Mouse (Mus musculus) MEL (cell line): Measurements from ENCODE around the gene Syce2. TPM values are rescaled to one million over a fixed set of nuclear protein-coding genes. Genes with fewer than 3 reads are reported as not detected.
A peak's percentile ranks its signal among the peaks of the same experiment; 100 is the strongest.

Experiments used
- DNase-seq: peaks from one replicate; pipeline ENCODE4 v3.0.0; 2011; ENCODE audit warnings: low read depth, low spot score
- H3K27ac ChIP-seq: 2 replicates; pipeline ENCODE4 v1.5.1; 2012; ENCODE audit warnings: low read depth, mild to moderate bottlenecking, control low read depth, low read length, moderate library complexity; ENCODE audit not compliant: control insufficient read depth
- H3K27me3 ChIP-seq, 2 experiments: fragments of 150-350 bp in 1 of 2; sonication (generic) in 1 of 2; 2 replicates each; pipeline ENCODE4 v1.6.1; 2012; ENCODE audit warnings: low read length in 2 of 2, mild to moderate bottlenecking in 2 of 2, improper control_type of control experiment in 1 of 2, moderate library complexity in 1 of 2; ENCODE audit not compliant: insufficient read depth in 2 of 2, control insufficient read depth in 1 of 2
- H3K36me3 ChIP-seq, 2 experiments: 2 replicates each; pipeline ENCODE4 v1.6.1; 2012 to 2014; ENCODE audit warnings: low read length in 2 of 2, improper control_type of control experiment in 1 of 2, inconsistent platforms in 1 of 2, mild to moderate bottlenecking in 1 of 2; ENCODE audit not compliant: insufficient read depth in 2 of 2, control insufficient read depth in 1 of 2
- H3K4me1 ChIP-seq, 2 experiments: fragments of 150-350 bp in 1 of 2; sonication (generic) in 1 of 2; 2 replicates each; pipeline ENCODE4 v1.6.1; 2012; ENCODE audit warnings: low read length in 2 of 2, improper control_type of control experiment in 1 of 2, mild to moderate bottlenecking in 1 of 2; ENCODE audit not compliant: insufficient read depth in 2 of 2, control insufficient read depth in 1 of 2
- H3K4me3 ChIP-seq, 2 experiments: fragments of 150-350 bp in 1 of 2; sonication (generic) in 1 of 2; 2 replicates each; pipeline ENCODE4 v1.5.1; 2012; ENCODE audit warnings: low read depth in 2 of 2, low read length in 2 of 2, mild to moderate bottlenecking in 2 of 2, moderate library complexity in 2 of 2, control low read depth in 1 of 2, improper control_type of control experiment in 1 of 2; ENCODE audit not compliant: control insufficient read depth in 1 of 2, insufficient read depth in 1 of 2
- H3K79me2 ChIP-seq: 2 replicates; pipeline ENCODE4 v1.6.1; 2012; ENCODE audit warnings: mild to moderate bottlenecking, low read length, moderate library complexity; ENCODE audit not compliant: control insufficient read depth, poor library complexity, insufficient read depth
- H3K9ac ChIP-seq: 2 replicates; pipeline ENCODE4 v1.6.1; 2012; ENCODE audit warnings: low read depth, mild to moderate bottlenecking, control low read depth, low read length, moderate library complexity; ENCODE audit not compliant: control insufficient read depth, poor library complexity, severe bottlenecking
- H3K9me3 ChIP-seq: fragments of 150-350 bp; sonication (generic); replicated peaks from 2 replicates; pipeline ENCODE4 v1.6.1; 2012; ENCODE audit warnings: mild to moderate bottlenecking, low read length, improper control_type of control experiment, moderate library complexity; ENCODE audit not compliant: insufficient read depth
- BHLHE40 ChIP-seq: IDR thresholded peaks from 2 replicates; pipeline ENCODE4 v1.6.1; 2012; ENCODE audit warnings: low read depth, mild to moderate bottlenecking, inconsistent platforms, low read length, improper control_type of control experiment, borderline replicate concordance
- CHD1 ChIP-seq: IDR thresholded peaks from 2 replicates; pipeline ENCODE4 v1.6.1; 2012; ENCODE audit warnings: low read depth, mild to moderate bottlenecking, inconsistent platforms, low read length, improper control_type of control experiment
- CTCF ChIP-seq, 3 experiments: IDR thresholded peaks in 2 of 3; conservative IDR thresholded peaks in 1 of 3; 2 replicates each; pipeline ENCODE4 v1.5.1; 2011 to 2012; ENCODE audit warnings: low read length in 3 of 3, low read depth in 2 of 3, mild to moderate bottlenecking in 2 of 3, improper control_type of control experiment in 1 of 3, inconsistent platforms in 1 of 3, mixed read lengths in 1 of 3, moderate library complexity in 1 of 3; ENCODE audit not compliant: control insufficient read depth in 1 of 3, insufficient read depth in 1 of 3, poor library complexity in 1 of 3, severe bottlenecking in 1 of 3
- E2F4 ChIP-seq: IDR thresholded peaks from 2 replicates; pipeline ENCODE4 v1.6.1; 2011; ENCODE audit warnings: low read depth, low read length, improper control_type of control experiment, borderline replicate concordance
- ELF1 ChIP-seq: IDR thresholded peaks from 2 replicates; pipeline ENCODE4 v1.6.1; 2014; ENCODE audit warnings: low read depth, mild to moderate bottlenecking, inconsistent platforms, low read length, improper control_type of control experiment, moderate library complexity
- ETS1 ChIP-seq: IDR thresholded peaks from 2 replicates; pipeline ENCODE4 v1.6.1; 2012; ENCODE audit warnings: low read depth, mild to moderate bottlenecking, inconsistent platforms, low read length, improper control_type of control experiment, moderate library complexity
- GABPA ChIP-seq: IDR thresholded peaks from 2 replicates; pipeline ENCODE4 v1.6.1; 2012; ENCODE audit warnings: low read depth, mild to moderate bottlenecking, inconsistent platforms, low read length, improper control_type of control experiment, moderate library complexity
- GATA1 ChIP-seq: IDR thresholded peaks from 2 replicates; pipeline ENCODE4 v1.6.1; 2011; ENCODE audit warnings: low read depth, low read length, improper control_type of control experiment
- JUND ChIP-seq: IDR thresholded peaks from 2 replicates; pipeline ENCODE4 v1.6.1; 2011; ENCODE audit warnings: low read depth, mild to moderate bottlenecking, improper control_type of control experiment, low read length
- MAFK ChIP-seq: IDR thresholded peaks from 2 replicates; pipeline ENCODE4 v1.6.1; 2011; ENCODE audit warnings: low read depth, mild to moderate bottlenecking, low read length, improper control_type of control experiment, borderline replicate concordance
- MAX ChIP-seq: IDR thresholded peaks from 2 replicates; pipeline ENCODE4 v1.6.1; 2011; ENCODE audit warnings: low read length, improper control_type of control experiment
- MAZ ChIP-seq: IDR thresholded peaks from 2 replicates; pipeline ENCODE4 v1.6.1; 2012; ENCODE audit warnings: low read depth, mild to moderate bottlenecking, inconsistent platforms, low read length, improper control_type of control experiment
- MXI1 ChIP-seq: IDR thresholded peaks from 2 replicates; pipeline ENCODE4 v1.6.1; 2011; ENCODE audit warnings: mild to moderate bottlenecking, low read depth, low read length, improper control_type of control experiment
- MYB ChIP-seq: IDR thresholded peaks from 2 replicates; pipeline ENCODE4 v1.6.1; 2011; ENCODE audit warnings: mild to moderate bottlenecking, low read depth, low read length, improper control_type of control experiment
- NRF1 ChIP-seq: IDR thresholded peaks from 2 replicates; pipeline ENCODE4 v1.6.1; 2014; ENCODE audit warnings: low read depth, mild to moderate bottlenecking, inconsistent platforms, low read length, improper control_type of control experiment, moderate library complexity; ENCODE audit not compliant: poor library complexity, insufficient read depth, severe bottlenecking
- POLR2A ChIP-seq, 2 experiments: IDR thresholded peaks; 2 replicates each; pipeline ENCODE4 v1.6.1; 2011 to 2012; ENCODE audit warnings: low read length in 2 of 2, mild to moderate bottlenecking in 2 of 2, control low read depth in 1 of 2, improper control_type of control experiment in 1 of 2, low read depth in 1 of 2, moderate library complexity in 1 of 2; ENCODE audit not compliant: control insufficient read depth in 1 of 2, insufficient read depth in 1 of 2, poor library complexity in 1 of 2
- POLR2AphosphoS2 ChIP-seq: IDR thresholded peaks from 2 replicates; pipeline ENCODE4 v1.6.1; 2011; ENCODE audit warnings: low read length, improper control_type of control experiment
- POLR2AphosphoS5 ChIP-seq: IDR thresholded peaks from 2 replicates; pipeline ENCODE4 v1.6.1; 2012; ENCODE audit warnings: low read depth, borderline replicate concordance, mild to moderate bottlenecking, inconsistent platforms, low read length, moderate library complexity, mixed read lengths
- RAD21 ChIP-seq: IDR thresholded peaks from 2 replicates; pipeline ENCODE4 v1.6.1; 2011; ENCODE audit warnings: mild to moderate bottlenecking, low read depth, low read length, improper control_type of control experiment
- SIN3A ChIP-seq: IDR thresholded peaks from 2 replicates; pipeline ENCODE4 v1.6.1; 2012; ENCODE audit warnings: low read length, improper control_type of control experiment, inconsistent platforms
- SMC3 ChIP-seq: IDR thresholded peaks from 2 replicates; pipeline ENCODE4 v1.6.1; 2011; ENCODE audit warnings: low read depth, low read length, improper control_type of control experiment
- TBP ChIP-seq: IDR thresholded peaks from 2 replicates; pipeline ENCODE4 v1.8.0; 2011; ENCODE audit warnings: low read depth, low read length, improper control_type of control experiment
- ZC3H11A ChIP-seq: IDR thresholded peaks from 2 replicates; pipeline ENCODE4 v1.6.1; 2012; ENCODE audit warnings: low read depth, mild to moderate bottlenecking, inconsistent platforms, low read length, improper control_type of control experiment
- ZKSCAN1 ChIP-seq: IDR thresholded peaks from 2 replicates; pipeline ENCODE4 v1.6.1; 2012; ENCODE audit warnings: low read depth, mild to moderate bottlenecking, inconsistent platforms, low read length, improper control_type of control experiment, moderate library complexity
- polyA plus RNA-seq, 2 experiments: library from polyadenylated mRNA; stranded (reverse) in 1 of 2; unstranded in 1 of 2; fragments of >175 nt in 1 of 2; fragments of >200 nt in 1 of 2; gene quantifications; 2 replicates each; pipeline versions ENCODE4 v1.2.1 to v1.2.4; 2012; ENCODE audit warnings: low replicate concordance in 2 of 2, low read depth in 1 of 2; ENCODE audit not compliant: insufficient read length in 2 of 2, insufficient read depth in 1 of 2, missing spikeins in 1 of 2
- total RNA-seq: library from RNA; depleted of rRNA; stranded (reverse); fragments of 300-350 nt; gene quantifications from 2 replicates; pipeline ENCODE4 v1.2.3, GENCODE M21; 2012

The Syce2 gene
- total and polyA plus RNA-seq, 3 experiments = 75.5 to 115 TPM; not detected in 1

DNA sequence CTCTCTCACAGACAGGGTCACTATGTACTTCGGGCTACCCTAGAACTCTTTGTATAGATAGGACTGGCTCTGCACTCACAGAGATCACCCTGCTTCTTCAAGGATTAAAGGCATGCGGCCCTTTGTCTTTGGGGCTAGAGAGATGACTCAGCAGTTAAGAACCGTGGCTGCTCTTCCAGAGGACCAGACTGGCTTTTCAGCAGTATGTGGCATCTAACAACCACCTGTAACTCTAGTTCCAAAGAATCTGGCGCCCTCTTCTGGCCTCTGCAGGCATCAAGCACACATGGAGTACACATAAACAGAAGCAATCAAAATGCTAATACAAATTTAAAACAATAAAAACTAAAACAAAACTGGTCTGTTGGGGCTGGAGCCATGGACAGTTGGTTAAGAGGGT, 42.0 kb downstream of the Syce2 start:
- H3K27me3 ChIP-seq = no peaks in the 10 kb centered on the region
- H3K36me3 ChIP-seq = peaks cover 0 to 28% of the 10 kb centered on the region in 2 experiments; a peak in 2 of 4 replicates
- H3K4me3 ChIP-seq = peak overlapping the region; percentile 38 to 49
- peak overlapping the region; percentile 69 for H3K9ac ChIP-seq
- H3K79me2 ChIP-seq = peaks cover 31% of the 10 kb centered on the region
- peak; percentile 91 for DNase-seq
- H3K4me1 ChIP-seq = peaks cover 2 to 35% of the 10 kb centered on the region in 2 experiments; a peak in 3 of 4 replicates
- H3K9me3 ChIP-seq = no peaks in the 10 kb centered on the region
- TF ChIP-seq BHLHE40 (no peak), MXI1 (no peak; the same call in 1 of the 2 replicates), MYB (no peak), NRF1 (no peak), MAFK (peak; percentile 71; the same call in 1 of the 2 replicates), GATA1 (no peak), ZKSCAN1 (no peak), SMC3 (peak; percentile 53), JUND (no peak), ZC3H11A (peak; percentile 42), GABPA (peak; percentile 48; the same call in 1 of the 2 replicates), POLR2AphosphoS5 (no peak), TBP (0 out of 2 replicates have a peak, but pooled peaks have one; percentile 13), CTCF (IDR thresholded peaks at IDR 0.05 in 2 of 3, conservative IDR thresholded peaks at IDR 0.05 in 1 of 3; ENCODE audit: control insufficient read depth in 1 of 3, insufficient read depth in 1 of 3, low read depth in 2 of 3, low read length in 3 of 3, poor library complexity in 1 of 3, severe bottlenecking in 1 of 3) (peak; percentile 69 to 79 (median 70)), E2F4 (no peak), POLR2AphosphoS2 (peak; percentile 77; the same call in 1 of the 2 replicates), POLR2A (IDR thresholded peaks at IDR 0.05; ENCODE audit: control insufficient read depth in 1 of 2, insufficient read depth in 1 of 2, low read depth in 1 of 2, low read length in 2 of 2, poor library complexity in 1 of 2) (0 out of 4 replicates have a peak, but pooled peaks of 1 of the 2 experiments have one; percentile 2), RAD21 (peak; percentile 55), SIN3A (peak; percentile 55; the same call in 1 of the 2 replicates)
- H3K27ac ChIP-seq = peak overlapping the region; percentile 96

DNA sequence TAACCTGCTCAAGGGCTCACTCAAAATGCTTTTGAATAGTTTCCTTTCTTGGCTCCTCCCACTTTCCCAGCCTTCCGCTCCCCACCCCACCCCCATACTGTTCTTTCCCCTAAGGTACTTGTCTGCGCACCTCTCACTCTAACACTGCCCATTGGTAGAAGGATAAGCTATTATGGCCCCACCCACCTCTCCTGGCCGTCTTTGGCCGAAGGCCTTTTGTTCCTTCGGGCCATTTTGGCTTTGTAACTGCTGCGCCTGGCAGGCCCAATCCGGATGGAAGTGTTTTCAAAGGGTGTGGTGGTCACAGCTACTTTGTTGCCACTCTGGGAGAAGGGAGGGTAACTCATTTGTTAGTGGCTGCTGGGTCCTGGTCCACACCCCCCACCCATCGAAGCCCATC, 43.4 kb downstream of the Syce2 start:
- Histone ChIP-seq H3K9me3 (no peaks in the 10 kb centered on the region), H3K9ac (no peak overlapping the region), H3K36me3 (peaks cover 0 to 26% of the 10 kb centered on the region in 2 experiments; a peak in 2 of 4 replicates), H3K4me1 (peaks cover under 1 to 33% of the 10 kb centered on the region in 2 experiments; a peak in 3 of 4 replicates), H3K27me3 (no peaks in the 10 kb centered on the region), H3K4me3 (no peak overlapping the region), H3K79me2 (peaks cover 19% of the 10 kb centered on the region), H3K27ac (no peak overlapping the region)
- TF ChIP-seq ETS1 (no peak), ELF1 (no peak), MAX (no peak), ZC3H11A (no peak), E2F4 (no peak), MYB (no peak), MAZ (no peak), SMC3 (no peak), POLR2AphosphoS5 (no peak), CHD1 (no peak)
- no peak for DNase-seq
